Mouse (Mus musculus) limb, embryonic 10.5 days (tissue): ENCODE results near the gene Usp3. TPM values are rescaled to one million over a fixed set of nuclear protein-coding genes. Genes with fewer than 3 reads are reported as not detected.

Experiments
- DNase-seq: peaks from one replicate; pipeline ENCODE4 v3.0.0-alpha.2; 2017; ENCODE audit warnings: low spot score
- H3K27ac ChIP-seq: fragments of 300-500 bp; sonication (generic); 2 replicates; pipeline ENCODE4 v1.5.1; 2016; ENCODE audit warnings: mild to moderate bottlenecking
- H3K27me3 ChIP-seq: fragments of 300-500 bp; sonication (generic); 2 replicates; pipeline ENCODE4 v1.6.1; 2016; ENCODE audit warnings: low read depth, mild to moderate bottlenecking; ENCODE audit not compliant: poor library complexity, severe bottlenecking
- H3K36me3 ChIP-seq: fragments of 300-500 bp; sonication (generic); 2 replicates; pipeline ENCODE4 v1.6.1; 2016; ENCODE audit warnings: mild to moderate bottlenecking, moderate library complexity
- H3K4me1 ChIP-seq: fragments of 300-500 bp; sonication (generic); 2 replicates; pipeline ENCODE4 v1.6.1; 2016
- H3K4me3 ChIP-seq: fragments of 300-500 bp; sonication (generic); 2 replicates; pipeline ENCODE4 v1.5.1; 2016; ENCODE audit warnings: mild to moderate bottlenecking, moderate library complexity
- H3K9me3 ChIP-seq: fragments of 300-500 bp; sonication (generic); replicated peaks from 2 replicates; pipeline ENCODE4 v1.6.1; 2016; ENCODE audit warnings: mild to moderate bottlenecking
- WGBS: fragments of 180-500 bp; shearing (Covaris S2); methylation state at CpG from one replicate; pipeline ENCODE4 v1.1.7; 2016; 5-methylcytosine and 5-hydroxymethylcytosine counted together
- polyA plus RNA-seq: library from polyadenylated mRNA; unstranded; fragments of >200 nt; fragmentation: Nextera tagmentation; extraction: Ambion mirVana; gene quantifications from 2 replicates; pipeline ENCODE4 v1.2.1, GENCODE M21; 2016

The Usp3 gene
- polyA plus RNA-seq, 1 experiment from 2014 or later: 105 TPM

DNA sequence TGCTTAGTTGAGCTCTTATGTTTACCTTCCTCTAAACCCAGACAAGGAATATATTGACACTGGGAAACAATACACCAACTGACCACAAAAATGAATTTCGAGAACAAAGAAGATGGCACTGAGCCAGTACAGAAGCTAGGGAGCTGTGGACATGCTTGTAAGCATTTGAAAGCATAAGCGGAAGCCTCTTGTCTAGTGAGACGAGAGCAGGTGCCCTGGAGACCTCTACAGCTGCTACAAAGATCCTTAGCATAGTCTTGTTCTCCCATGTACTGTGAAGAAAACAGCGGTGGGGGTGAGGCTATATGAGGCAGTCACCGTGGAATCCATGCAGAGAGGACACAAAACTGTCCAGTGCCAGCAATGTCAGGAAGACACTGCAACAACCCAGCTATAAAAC lies 74.0 kb downstream of the Usp3 start:
- WGBS: 92% methylated on average over 5 of the region's 5 CpGs

GRCm38 (mm10) chr9:66518251-66518650 lies 74.7 kb downstream of the Usp3 start:
- 88% methylated on average over 5 of the region's 5 CpGs for WGBS
- Histone ChIP-seq H3K9me3 (no peaks in the 10 kb centered on the region), H3K4me3 (no peak overlapping the region), H3K36me3 (peaks cover 97% of the 10 kb centered on the region), H3K27ac (no peak overlapping the region), H3K4me1 (peaks cover 10% of the 10 kb centered on the region; the same call in 1 of the 2 replicates), H3K27me3 (no peaks in the 10 kb centered on the region)
- DNase-seq: no peak

More for the DNA sequence above, 74.0 kb downstream of the Usp3 start:
- Histone ChIP-seq H3K27ac (no peak overlapping the region), H3K27me3 (no peaks in the 10 kb centered on the region), H3K9me3 (no peaks in the 10 kb centered on the region), H3K36me3 (peaks cover 99% of the 10 kb centered on the region), H3K4me3 (no peak overlapping the region), H3K4me1 (peaks cover 5% of the 10 kb centered on the region; the same call in 1 of the 2 replicates)
- no peak for DNase-seq

GRCm38 (mm10) chr9:66517746-66518145 lies 75.2 kb downstream of the Usp3 start:
- DNase-seq: no peak
- peaks cover 92% of the 10 kb centered on the region for H3K36me3 ChIP-seq
- no peaks in the 10 kb centered on the region for H3K27me3 ChIP-seq
- no peak overlapping the region for H3K27ac ChIP-seq
- H3K9me3 ChIP-seq: no peaks in the 10 kb centered on the region
- peaks cover 14% of the 10 kb centered on the region; the same call in 1 of the 2 replicates for H3K4me1 ChIP-seq
- WGBS: 96% methylated on average over 10 of the region's 10 CpGs
- no peak overlapping the region for H3K4me3 ChIP-seq

DNA sequence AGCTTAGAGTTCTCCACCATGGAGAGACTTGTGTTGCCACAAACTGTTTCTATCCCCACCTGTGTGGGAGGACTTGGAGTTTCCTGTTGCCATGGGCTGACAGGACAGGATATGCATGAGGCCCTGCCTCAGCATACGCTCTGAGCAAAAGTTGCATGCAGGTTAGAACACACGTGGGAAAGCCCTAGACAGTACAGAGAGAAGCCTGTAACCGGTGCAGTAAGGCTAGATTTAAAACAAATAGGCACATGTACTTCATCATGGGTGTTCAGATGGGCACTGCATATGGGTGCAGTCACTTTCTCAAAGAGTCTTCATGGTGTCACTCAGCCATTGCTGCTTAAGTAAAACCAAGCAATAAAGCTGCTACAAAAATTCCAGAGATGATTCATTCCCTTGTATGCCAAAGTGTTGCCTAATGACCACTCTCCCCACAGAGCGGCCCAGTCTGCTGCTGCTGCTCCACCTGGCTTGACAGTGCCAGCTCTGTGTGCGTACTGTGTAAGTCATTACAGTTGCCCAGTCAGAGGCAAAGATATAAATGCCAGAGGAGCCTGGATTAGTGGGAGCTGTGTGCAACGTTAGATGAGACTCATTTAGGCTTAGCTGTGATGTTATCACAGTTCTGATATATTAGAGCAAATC lies 76.5 kb downstream of the Usp3 start:
- Histone ChIP-seq H3K27ac (no peak overlapping the region), H3K4me1 (peaks cover 23% of the 10 kb centered on the region), H3K4me3 (no peak overlapping the region), H3K9me3 (no peaks in the 10 kb centered on the region), H3K27me3 (no peaks in the 10 kb centered on the region), H3K36me3 (peaks cover 79% of the 10 kb centered on the region)
- DNase-seq: no peak
- 90% methylated on average over 6 of the region's 6 CpGs for WGBS

DNA sequence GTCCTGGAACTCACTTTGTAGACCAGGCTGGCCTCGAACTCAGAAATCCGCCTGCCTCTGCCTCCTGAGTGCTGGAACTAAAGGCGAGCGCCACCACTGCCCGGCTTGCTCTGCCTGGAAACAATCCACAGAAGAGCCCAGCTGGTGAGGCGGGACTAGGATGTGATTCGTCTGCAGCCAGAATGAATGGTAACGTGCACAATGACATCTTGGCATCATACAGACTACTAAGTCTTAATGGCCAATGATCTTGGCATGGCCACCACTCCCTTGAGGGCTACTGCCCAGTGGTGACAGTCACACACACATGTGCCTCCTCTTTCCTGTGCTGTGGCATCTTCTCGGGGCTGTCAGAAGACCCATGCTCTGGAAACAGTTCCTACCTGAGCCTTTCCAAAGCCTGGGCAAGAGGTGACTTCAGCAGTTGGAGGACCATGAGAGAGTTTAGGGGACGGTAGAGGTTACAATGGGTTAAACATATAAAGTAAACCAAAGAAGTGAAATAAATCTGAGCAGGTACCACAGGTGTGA lies 77.2 kb downstream of the Usp3 start:
- no peak overlapping the region for H3K27ac ChIP-seq
- DNase-seq: no peak
- no peaks in the 10 kb centered on the region for H3K27me3 ChIP-seq
- no peaks in the 10 kb centered on the region for H3K9me3 ChIP-seq
- peaks cover 72% of the 10 kb centered on the region for H3K36me3 ChIP-seq
- 95% methylated on average over 10 of the region's 10 CpGs for WGBS
- H3K4me1 ChIP-seq: peaks cover 26% of the 10 kb centered on the region
- no peak overlapping the region for H3K4me3 ChIP-seq

- Histone ChIP-seq H3K36me3 (peaks cover 70% of the 10 kb centered on the region), H3K4me3 (no peak overlapping the region), H3K27me3 (no peaks in the 10 kb centered on the region), H3K27ac (no peak overlapping the region), H3K4me1 (peaks cover 32% of the 10 kb centered on the region), H3K9me3 (no peaks in the 10 kb centered on the region)
- WGBS: 87% methylated on average over 2 of the region's 2 CpGs
- DNase-seq: no peak
Observed at GRCm38 (mm10) chr9:66515115-66515514, 77.8 kb downstream of the Usp3 start.

- Histone ChIP-seq H3K27ac (no peak within 1 kb of the TSS), H3K4me3 (no peak within 1 kb of the TSS), H3K4me1 (peaks cover 33% of the 10 kb centered on the region), H3K36me3 (peaks cover 69% of the 10 kb centered on the region), H3K27me3 (no peaks in the 10 kb centered on the region), H3K9me3 (no peaks in the 10 kb centered on the region)
- peak; percentile 53 for DNase-seq
- WGBS: 80% methylated on average over 17 of the region's 17 CpGs
Observed at GRCm38 (mm10) chr9:66514256-66514770, 78.6 kb downstream of the Usp3 start, which contains the start of gene Fbxl22. TSS of gene Fbxl22 (minus strand) at chr9:66514593.

DNA sequence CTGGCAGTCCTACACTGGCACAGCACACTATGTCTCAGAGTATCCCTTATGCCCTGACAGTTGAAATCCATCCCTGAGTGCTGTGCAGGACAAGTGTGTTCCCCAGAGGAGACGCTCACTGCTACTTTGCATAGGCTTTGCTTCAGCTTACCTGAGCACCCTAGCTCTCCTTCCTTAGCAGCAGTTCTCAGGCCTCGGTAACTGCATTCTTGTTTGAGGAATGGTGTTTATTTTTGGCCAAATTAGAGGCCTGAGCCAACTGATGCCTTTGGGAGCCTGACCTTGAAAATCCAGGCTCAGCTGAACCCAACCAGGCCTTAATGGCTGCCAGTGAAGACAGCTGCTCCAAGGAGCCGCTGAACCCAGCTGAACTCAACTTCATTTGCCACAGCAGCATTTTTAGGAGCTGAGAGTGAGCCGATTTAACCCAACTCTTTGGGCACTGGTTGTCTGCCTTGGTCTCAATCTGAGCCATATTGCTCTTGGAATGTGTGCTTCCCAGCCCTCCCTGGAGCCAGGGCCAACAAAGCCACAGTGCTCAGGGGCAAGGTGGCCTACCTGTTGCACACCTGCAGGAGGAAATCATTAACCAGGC lies 79.2 kb downstream of the Usp3 start:
- DNase-seq: no peak
- peaks cover 33% of the 10 kb centered on the region for H3K4me1 ChIP-seq
- H3K9me3 ChIP-seq: no peaks in the 10 kb centered on the region
- H3K27me3 ChIP-seq: no peaks in the 10 kb centered on the region
- no peak overlapping the region for H3K27ac ChIP-seq
- no peak overlapping the region for H3K4me3 ChIP-seq
- WGBS: 87% methylated on average over 4 of the region's 4 CpGs
- H3K36me3 ChIP-seq: peaks cover 69% of the 10 kb centered on the region

DNA sequence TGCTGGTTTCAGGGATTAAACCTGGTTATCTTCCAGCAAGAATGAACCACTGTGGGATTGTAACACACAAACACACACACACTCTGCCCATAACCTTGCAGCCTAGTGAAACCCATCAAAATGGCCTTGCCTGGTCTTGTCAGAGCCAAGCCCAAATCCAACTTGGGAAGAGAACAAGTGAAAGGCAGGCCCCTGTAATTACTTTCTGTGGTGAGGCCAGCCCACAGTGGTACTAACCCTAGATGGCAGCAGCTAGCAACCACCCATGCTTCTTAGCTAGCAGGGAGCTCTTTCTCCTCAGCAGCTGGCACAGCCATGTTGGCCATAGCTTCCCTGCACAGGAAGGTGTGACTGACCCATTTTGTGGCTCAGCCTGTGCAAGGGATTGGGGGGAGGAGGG lies 79.8 kb downstream of the Usp3 start:
- DNase-seq: no peak
- Histone ChIP-seq H3K4me1 (peaks cover 33% of the 10 kb centered on the region), H3K4me3 (no peak overlapping the region), H3K36me3 (peaks cover 69% of the 10 kb centered on the region), H3K9me3 (no peaks in the 10 kb centered on the region), H3K27me3 (no peaks in the 10 kb centered on the region), H3K27ac (no peak overlapping the region)

- no peaks in the 10 kb centered on the region for H3K9me3 ChIP-seq
- peak; percentile 84 for DNase-seq
- peak overlapping the region; percentile 93 for H3K27ac ChIP-seq
- peaks cover 69% of the 10 kb centered on the region for H3K36me3 ChIP-seq
- 1% methylated on average over 8 of the region's 8 CpGs for WGBS
- H3K27me3 ChIP-seq: no peaks in the 10 kb centered on the region
- peaks cover 33% of the 10 kb centered on the region for H3K4me1 ChIP-seq
- peak overlapping the region; percentile 74 for H3K4me3 ChIP-seq
Observed at GRCm38 (mm10) chr9:66512351-66512671, 80.6 kb downstream of the Usp3 start.

DNA sequence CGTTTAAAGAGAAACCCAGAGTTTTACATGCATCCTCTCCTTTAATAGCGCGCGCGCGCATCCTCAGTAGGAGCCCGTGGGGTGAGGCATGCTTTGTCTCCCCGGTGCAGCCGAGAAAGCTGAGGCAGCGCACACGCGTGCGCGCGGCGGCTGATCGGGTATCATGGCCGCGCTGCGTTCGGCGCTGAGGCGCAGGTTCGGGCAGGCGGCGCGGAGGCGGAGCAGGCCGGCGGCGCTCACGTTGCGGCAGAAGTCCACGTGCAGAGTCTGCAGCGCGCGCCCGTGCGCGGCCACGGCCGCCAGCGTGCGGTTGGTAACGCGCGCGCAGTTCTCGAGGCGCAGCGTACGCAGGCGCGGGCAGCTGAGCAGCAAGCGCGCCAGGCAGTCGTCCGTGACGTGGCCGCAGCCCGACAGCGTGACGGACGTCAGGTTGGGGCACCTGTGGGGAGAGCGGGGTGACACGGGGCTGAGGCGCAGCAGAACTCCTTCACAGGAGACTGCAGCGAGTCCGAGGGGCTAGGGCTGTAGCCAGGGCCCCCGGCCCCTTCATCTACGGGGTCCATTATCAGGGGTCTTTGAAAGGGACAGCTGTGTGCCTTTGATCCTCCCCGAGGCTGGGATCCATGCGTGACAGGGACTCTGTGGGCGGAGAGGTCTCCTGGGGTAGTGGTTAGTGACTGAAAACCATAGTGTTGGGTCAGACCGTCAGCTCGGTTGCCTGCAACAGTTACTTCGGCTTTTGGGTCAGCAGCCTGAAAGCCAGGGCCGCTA lies 81.2 kb downstream of the Usp3 start:
- H3K27ac ChIP-seq: peak overlapping the region; percentile 93
- peaks cover 33% of the 10 kb centered on the region for H3K4me1 ChIP-seq
- WGBS: under 1% methylated on average over 78 of the region's 78 CpGs
- peaks cover 68% of the 10 kb centered on the region for H3K36me3 ChIP-seq
- H3K9me3 ChIP-seq: no peaks in the 10 kb centered on the region
- peak overlapping the region; percentile 74 for H3K4me3 ChIP-seq
- peak; percentile 93 for DNase-seq
- no peaks in the 10 kb centered on the region for H3K27me3 ChIP-seq

DNA sequence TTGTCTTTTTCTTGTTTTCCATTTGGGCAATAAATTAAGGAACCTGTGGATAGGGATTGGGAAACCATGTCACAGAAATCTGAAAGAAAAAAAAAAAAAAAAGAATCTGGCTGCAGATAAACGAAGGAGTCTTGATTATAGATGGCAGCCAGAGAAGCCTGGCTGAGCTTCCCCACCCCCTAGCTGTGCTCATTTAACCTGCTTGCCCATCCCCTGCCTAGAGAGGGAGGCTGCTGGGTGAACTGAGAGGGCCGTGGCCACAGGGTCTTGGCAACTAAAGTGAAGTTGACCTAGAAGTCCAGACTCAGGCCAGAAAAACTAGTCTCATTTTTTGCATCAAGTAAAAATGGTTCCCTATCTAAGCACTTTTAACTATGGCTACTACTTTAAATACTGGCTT lies 82.0 kb downstream of the Usp3 start:
- Histone ChIP-seq H3K4me3 (peak overlapping the region; percentile 74), H3K9me3 (no peaks in the 10 kb centered on the region), H3K4me1 (peaks cover 33% of the 10 kb centered on the region), H3K27ac (peak overlapping the region; percentile 93), H3K36me3 (peaks cover 68% of the 10 kb centered on the region), H3K27me3 (no peaks in the 10 kb centered on the region)
- WGBS: 1% methylated on average over 2 of the region's 2 CpGs
- DNase-seq: peak; percentile 43
